In genomic region chr16:47171444-47172182, GRCm38 (mm10) we compare ENCODE assay signal across 19 mouse cellular contexts.
DNase-seq lines count a peak whose midpoint lies in the region; ATAC-seq lines count a peak whose summit lies in the region.
"Had no signal": no experiment of that assay in that cellular context is flagged by ENCODE, and none has a peak within 500 bp of the region (broad histone marks: within the 10 kb centered on the region; RNA-seq: fewer than 3 reads in every experiment).

No protein-coding gene starts in this region.

- no peaks in the 10 kb centered on the region for H3K27me3 ChIP-seq in liver, embryonic 15.5 days
- no peaks in the 10 kb centered on the region for H3K27me3 ChIP-seq in liver, embryonic 11.5 days (replicated peaks; ENCODE audit: control insufficient read depth, insufficient read depth, low read length)
- H3K27me3 ChIP-seq: forebrain, embryonic 12.5 days; limb, embryonic 12.5 days had no signal

- no peak overlapping the region for H3K9ac ChIP-seq in liver, embryonic 15.5 days
- no peak overlapping the region for H3K9ac ChIP-seq in liver, embryonic 11.5 days (ENCODE audit: low read depth, low read length)
- H3K9ac ChIP-seq: forebrain, embryonic 12.5 days; hindbrain, embryonic 14.5 days; limb, embryonic 12.5 days had no signal

- H3K4me2 ChIP-seq in liver, embryonic 15.5 days, result no peak overlapping the region
- no peak overlapping the region for H3K4me2 ChIP-seq in liver, embryonic 11.5 days
- H3K4me2 ChIP-seq: forebrain, embryonic 12.5 days; hindbrain, embryonic 14.5 days; limb, embryonic 12.5 days had no signal

- no peak overlapping the region for H3K4me3 ChIP-seq in liver, embryonic 15.5 days (replicated peaks)
- no peak overlapping the region for H3K4me3 ChIP-seq in liver, embryonic 11.5 days (ENCODE audit: low read depth, low read length)
- H3K4me3 ChIP-seq: embryonic facial prominence, embryonic 10.5 days; forebrain, embryonic 12.5 days; limb, embryonic 12.5 days; midbrain, embryonic 10.5 days had no signal

- no peaks in the 10 kb centered on the region for H3K4me1 ChIP-seq in liver, embryonic 15.5 days (replicated peaks)
- H3K4me1 ChIP-seq in liver, embryonic 11.5 days (replicated peaks; ENCODE audit: control insufficient read depth, insufficient read depth, low read length), result no peaks in the 10 kb centered on the region
- H3K4me1 ChIP-seq: embryonic facial prominence, embryonic 10.5 days; forebrain, embryonic 12.5 days; limb, embryonic 12.5 days; midbrain, embryonic 10.5 days had no signal

- WGBS in liver, embryonic 15.5 days (ENCODE audit: insufficient replicate concordance), result 63% methylated on average over 3 of the region's 3 CpGs
- WGBS in liver, embryonic 11.5 days, result 81% methylated on average over 3 of the region's 3 CpGs
- WGBS in large intestine, adult 2 months, result 29% methylated on average over 3 of the region's 3 CpGs

- no peaks in the 10 kb centered on the region for H3K36me3 ChIP-seq in liver, embryonic 15.5 days (replicated peaks)
- H3K36me3 ChIP-seq in liver, embryonic 11.5 days (ENCODE audit: control insufficient read depth, insufficient read depth, low read length), result no peaks in the 10 kb centered on the region
- H3K36me3 ChIP-seq: embryonic facial prominence, embryonic 10.5 days; forebrain, embryonic 12.5 days; limb, embryonic 12.5 days; midbrain, embryonic 10.5 days had no signal

- H3K27ac ChIP-seq in liver, embryonic 15.5 days (replicated peaks), result no peak overlapping the region
- H3K27ac ChIP-seq in liver, embryonic 11.5 days (ENCODE audit: low read depth, low read length), result no peak overlapping the region
- H3K27ac ChIP-seq: embryonic facial prominence, embryonic 10.5 days; forebrain, embryonic 12.5 days; hindbrain, embryonic 14.5 days; limb, embryonic 12.5 days; macrophage; midbrain, embryonic 10.5 days had no signal

- DNase-seq in liver, embryonic 11.5 days (ENCODE audit: low spot score), result no peak
- DNase-seq in kidney, adult 9 months, result peak; percentile 83
- peak; percentile 44 for DNase-seq in large intestine, adult 2 months (ENCODE audit: low read depth, low spot score)
- DNase-seq in heart, adult 8-10 months (ENCODE audit: low spot score), result no peak
- no peak for DNase-seq in gastrocnemius, adult 18-20 months (ENCODE audit: low spot score)
- DNase-seq in embryo, embryonic 10.5 days (ENCODE audit: low spot score), result no peak
- DNase-seq: B cell, adult 2 months; cerebellum, adult 18-20 months; heart, adult 11 months; heart, postnatal 36 days; right cerebral cortex, postnatal 4 days; thymus, postnatal 36 days had no signal

- no peaks in the 10 kb centered on the region for H3K9me3 ChIP-seq in liver, embryonic 15.5 days (replicated peaks)
- H3K9me3 ChIP-seq in liver, embryonic 11.5 days (ENCODE audit: control insufficient read depth, low read length), result no peaks in the 10 kb centered on the region
- H3K9me3 ChIP-seq: embryonic facial prominence, embryonic 10.5 days; forebrain, embryonic 12.5 days; limb, embryonic 12.5 days; midbrain, embryonic 10.5 days had no signal

- ATAC-seq in liver, embryonic 15.5 days (ENCODE audit: insufficient read depth), result peak; percentile 60
- ATAC-seq in liver, embryonic 11.5 days (replicated peaks; ENCODE audit: low FRiP score), result no peak

Comparison
In these comparisons a context has a peak if more than half of its experiments do, and no peak if none do; other contexts are left out.
1. DNase-seq: peak in kidney, adult 9 months (single experiment) and large intestine, adult 2 months (single experiment); none in liver, embryonic 11.5 days (single experiment), heart, adult 8-10 months (single experiment), gastrocnemius, adult 18-20 months (single experiment) and embryo, embryonic 10.5 days (single experiment).